In the genomic region with DNA sequence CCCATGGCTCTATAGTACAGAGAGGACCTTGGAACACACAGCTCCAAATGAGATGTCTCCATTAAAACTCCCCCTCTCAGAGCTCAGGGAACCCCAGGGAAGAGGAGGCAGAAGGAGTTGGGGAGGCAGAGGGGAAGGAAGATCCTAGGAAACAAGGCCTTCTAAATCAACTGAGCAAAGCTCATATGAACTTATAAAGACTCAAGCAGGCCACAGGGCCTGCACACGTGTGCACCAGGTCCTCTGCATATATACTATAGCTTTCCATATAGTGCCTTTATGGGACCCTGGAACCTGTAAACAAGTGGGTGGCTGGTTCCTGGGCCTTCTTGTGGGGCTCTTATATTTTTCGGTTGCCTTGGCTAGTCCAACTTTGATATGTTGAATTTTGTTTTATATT, we compare ENCODE assay signal across 22 mouse cellular contexts. TPM values are rescaled to one million over a fixed set of nuclear protein-coding genes. Genes with fewer than 3 reads are reported as not detected.
"Had no signal": no experiment of that assay in that cellular context is flagged by ENCODE, and none has a peak within 500 bp of the region (broad histone marks: within the 10 kb centered on the region; RNA-seq: fewer than 3 reads in every experiment).

No protein-coding gene starts in this region.

- H3K27me3 ChIP-seq: limb, embryonic 15.5 days; lung, embryonic 15.5 days had no signal

- DNase-seq: kidney, postnatal 25 days; layer of hippocampus, adult 9-11 months; liver, postnatal 0 days; lung, postnatal 10 days; lung, postnatal 4 days; midbrain, embryonic 14.5 days; thymus, adult 18-20 months; thymus, postnatal 36 days had no signal

- H3K9ac ChIP-seq: limb, embryonic 15.5 days; liver, embryonic 14.5 days; liver, postnatal 0 days; lung, embryonic 15.5 days had no signal

- H3K36me3 ChIP-seq: limb, embryonic 15.5 days; lung, embryonic 15.5 days had no signal

- H3K4me2 ChIP-seq: limb, embryonic 15.5 days; liver, embryonic 11.5 days; lung, embryonic 15.5 days; midbrain, embryonic 11.5 days had no signal

- H3K4me3 ChIP-seq: layer of hippocampus, adult 2 months; limb, embryonic 15.5 days; lung, embryonic 15.5 days had no signal

- H3K9me3 ChIP-seq: limb, embryonic 15.5 days; lung, embryonic 15.5 days had no signal

- H3K27ac ChIP-seq: kidney, postnatal 0 days; layer of hippocampus, adult 2 months; limb, embryonic 15.5 days; liver, embryonic 14.5 days had no signal

RNA-seq across cellular contexts. Expression of gene Ccdc146, which starts 29.9 kb away (rescaled TPM):
- total RNA-seq: left cerebral cortex, adult 18-20 months; megakaryocyte-erythroid progenitor cell, adult 5-6 weeks had no signal
- polyA plus RNA-seq: kidney, embryonic 14.5 days; large intestine, adult 2 months; limb, embryonic 11.5 days; limb, embryonic 15.5 days; liver, embryonic 11.5 days; midbrain, embryonic 11.5 days; small intestine, adult 2 months; spleen, adult 2 months had no signal
